Mouse (Mus musculus): ENCODE measurements around the gene Wfdc18. TPM values are rescaled to one million over a fixed set of nuclear protein-coding genes. Genes with fewer than 3 reads are reported as not detected.
A peak's percentile ranks its signal among the peaks of the same experiment; 100 is the strongest.

Wfdc18 gene
- total RNA-seq (2021), result not detected
- long read RNA-seq, experiment 1, result 0 reads
- long read RNA-seq, experiment 2, result 0 reads

GRCm38 (mm10) chr11:83708715-83709114, at the start of gene Wfdc18:
TSS of gene Wfdc18 (plus strand) at chr11:83709015.
- intact Hi-C loops (cut with DNase I), result no loop called here
- DNase-seq, result no peak

- intact Hi-C loops (cut with DNase I), result no loop called here
- no peak for DNase-seq
Observed at GRCm38 (mm10) chr11:83662204-83662603, 46.6 kb upstream of the Wfdc18 start, which contains the start of gene Ccl4. TSS of gene Ccl4 (plus strand) at chr11:83662584.

- DNase-seq, result no peak
- intact Hi-C loops (cut with DNase I), result no loop called here
Observed at GRCm38 (mm10) chr11:83663532-83663931, 45.3 kb upstream of the Wfdc18 start.

GRCm38 (mm10) chr11:83671743-83672142, 37.1 kb upstream of the Wfdc18 start:
- intact Hi-C loops (cut with DNase I), result no loop called here
- DNase-seq, result no peak

- intact Hi-C loops (cut with DNase I), result no loop called here
- DNase-seq, result no peak
Observed at GRCm38 (mm10) chr11:83675665-83676064, 33.1 kb upstream of the Wfdc18 start.

GRCm38 (mm10) chr11:83689918-83690317, 18.9 kb upstream of the Wfdc18 start:
- intact Hi-C loops (cut with DNase I), result no loop called here
- DNase-seq, result no peak

- no peak for DNase-seq
Observed at GRCm38 (mm10) chr11:83692008-83692407, 16.8 kb upstream of the Wfdc18 start.

GRCm38 (mm10) chr11:83703705-83704104, 5.1 kb upstream of the Wfdc18 start, which contains the start of gene Wfdc17:
TSS of gene Wfdc17 (plus strand) at chr11:83703991.
- intact Hi-C loops (cut with DNase I), result loop anchor here (1.0 kb wide), 1 partner anchor 16 kb away; no protein-coding TSS in a partner anchor
- no peak for DNase-seq

More at GRCm38 (mm10) chr11:83692008-83692407, 16.8 kb upstream of the Wfdc18 start:
- intact Hi-C loops (cut with DNase I), result no loop called here

GRCm38 (mm10) chr11:83709683-83710082, 868 bp downstream of the Wfdc18 start:
- intact Hi-C loops (cut with DNase I), result no loop called here
- DNase-seq, result no peak

GRCm38 (mm10) chr11:83712671-83713070, 3.9 kb downstream of the Wfdc18 start:
- intact Hi-C loops (cut with DNase I), result no loop called here
- DNase-seq, result no peak

GRCm38 (mm10) chr11:83713925-83714324, 5.1 kb downstream of the Wfdc18 start:
- no peak for DNase-seq
- intact Hi-C loops (cut with DNase I), result no loop called here

GRCm38 (mm10) chr11:83717042-83717665, 8.3 kb downstream of the Wfdc18 start:
- intact Hi-C loops (cut with DNase I), result no loop called here
- no peak for DNase-seq

- intact Hi-C loops (cut with DNase I), result no loop called here
- DNase-seq, result no peak
Observed at GRCm38 (mm10) chr11:83720766-83721165, 12.0 kb downstream of the Wfdc18 start.

- DNase-seq, result no peak
- intact Hi-C loops (cut with DNase I), result no loop called here
Observed at GRCm38 (mm10) chr11:83728757-83729432, 20.1 kb downstream of the Wfdc18 start.

GRCm38 (mm10) chr11:83731116-83731515, 22.3 kb downstream of the Wfdc18 start:
- DNase-seq, result no peak
- intact Hi-C loops (cut with DNase I), result no loop called here

- no peak for DNase-seq
- intact Hi-C loops (cut with DNase I), result no loop called here
Observed at GRCm38 (mm10) chr11:83733071-83733640, 24.3 kb downstream of the Wfdc18 start.

GRCm38 (mm10) chr11:83734215-83734614, 25.4 kb downstream of the Wfdc18 start:
- intact Hi-C loops (cut with DNase I), result no loop called here
- DNase-seq, result no peak

GRCm38 (mm10) chr11:83735881-83736280, 27.1 kb downstream of the Wfdc18 start:
- intact Hi-C loops (cut with DNase I), result no loop called here
- DNase-seq, result no peak

- intact Hi-C loops (cut with DNase I), result no loop called here
- DNase-seq, result no peak
Observed at GRCm38 (mm10) chr11:83737109-83737558, 28.3 kb downstream of the Wfdc18 start.

GRCm38 (mm10) chr11:83739241-83739640, 30.4 kb downstream of the Wfdc18 start:
- peak; percentile 51 to 65 for DNase-seq
- intact Hi-C loops (cut with DNase I), result loop anchor here (1.0 kb wide), 1 partner anchor 183 kb away; no protein-coding TSS in a partner anchor

- intact Hi-C loops (cut with DNase I), result loop anchor here (5.0 kb wide), 1 partner anchor 298 kb away; no protein-coding TSS in a partner anchor
- no peak for DNase-seq
Observed at GRCm38 (mm10) chr11:83740443-83740991, 31.7 kb downstream of the Wfdc18 start.
